Mouse (Mus musculus): ENCODE measurements around the gene Rasgef1c. TPM values are rescaled to one million over a fixed set of nuclear protein-coding genes. Genes with fewer than 3 reads are reported as not detected.

Rasgef1c gene
- polyA plus RNA-seq, 1 experiment from 2014 or later: 10.9 TPM

DNA sequence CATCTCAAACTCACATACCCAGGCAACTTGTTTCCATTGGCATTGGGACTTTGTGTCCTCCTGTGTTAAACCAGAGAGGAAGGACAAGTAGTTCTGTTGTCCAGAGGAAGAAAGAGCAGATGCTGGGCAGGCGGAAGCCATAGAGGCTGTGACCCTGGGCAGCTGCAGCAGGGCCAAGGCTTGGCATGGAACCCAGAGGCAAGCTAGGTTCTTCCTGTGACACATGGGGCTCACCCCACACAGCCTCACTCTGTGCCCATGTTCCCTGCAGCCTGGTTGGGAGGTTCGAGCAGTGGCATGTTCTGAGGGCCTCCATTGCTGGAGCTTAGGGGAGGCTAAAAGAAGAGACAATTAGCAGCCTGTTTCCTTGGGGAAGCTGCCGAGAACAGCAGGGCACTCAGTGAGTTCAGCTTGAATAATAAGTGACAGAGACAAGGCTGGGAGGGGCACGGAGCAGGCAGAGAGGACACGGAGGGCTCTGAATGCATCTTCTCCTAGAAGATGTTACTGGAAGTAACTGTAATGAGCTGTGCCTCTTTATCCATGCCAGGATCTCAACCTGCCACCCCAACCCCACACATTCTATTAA, 29.5 kb downstream of the Rasgef1c start:
- Histone ChIP-seq H3K27me3 (ENCODE audit: control insufficient read depth, insufficient read depth, low read length) (no peaks in the 10 kb centered on the region), H3K27ac (ENCODE audit: low read depth, low read length) (peak overlapping the region; percentile 54), H3K9ac (ENCODE audit: low read length) (no peak overlapping the region), H3K9me3 (ENCODE audit: control insufficient read depth, low read length) (no peaks in the 10 kb centered on the region), H3K4me2 (ENCODE audit: low read depth) (no peak overlapping the region), H3K4me3 (ENCODE audit: low read depth, low read length) (no peak overlapping the region), H3K36me3 (ENCODE audit: control insufficient read depth, insufficient read depth, low read length) (no peaks in the 10 kb centered on the region), H3K4me1 (ENCODE audit: control insufficient read depth, insufficient read depth, low read length) (peaks cover 19% of the 10 kb centered on the region)
- WGBS: 29% methylated on average over 5 of the region's 5 CpGs
- DNase-seq (ENCODE audit: low spot score) (no peak), ATAC-seq (ENCODE audit: insufficient read depth, low FRiP score, low TSS enrichment) (no peak)

- H3K27ac ChIP-seq (ENCODE audit: low read depth, low read length): peak overlapping the region; percentile 49; the same call in 1 of the 2 replicates
- H3K9me3 ChIP-seq (ENCODE audit: control insufficient read depth, low read length): no peaks in the 10 kb centered on the region
- peak; percentile 88 for ATAC-seq (ENCODE audit: insufficient read depth, low FRiP score, low TSS enrichment)
- no peaks in the 10 kb centered on the region for H3K36me3 ChIP-seq (ENCODE audit: control insufficient read depth, insufficient read depth, low read length)
- WGBS: 0% methylated on average over 7 of the region's 7 CpGs
- H3K4me1 ChIP-seq (ENCODE audit: control insufficient read depth, insufficient read depth, low read length): peaks cover 19% of the 10 kb centered on the region
- no peak overlapping the region for H3K4me3 ChIP-seq (ENCODE audit: low read depth, low read length)
- H3K27me3 ChIP-seq (ENCODE audit: control insufficient read depth, insufficient read depth, low read length): no peaks in the 10 kb centered on the region
- DNase-seq (ENCODE audit: low spot score): peak; percentile 80
- no peak overlapping the region for H3K4me2 ChIP-seq (ENCODE audit: low read depth)
- no peak overlapping the region for H3K9ac ChIP-seq (ENCODE audit: low read length)
Observed at GRCm38 (mm10) chr11:49931853-49932252, 30.2 kb downstream of the Rasgef1c start.

DNA sequence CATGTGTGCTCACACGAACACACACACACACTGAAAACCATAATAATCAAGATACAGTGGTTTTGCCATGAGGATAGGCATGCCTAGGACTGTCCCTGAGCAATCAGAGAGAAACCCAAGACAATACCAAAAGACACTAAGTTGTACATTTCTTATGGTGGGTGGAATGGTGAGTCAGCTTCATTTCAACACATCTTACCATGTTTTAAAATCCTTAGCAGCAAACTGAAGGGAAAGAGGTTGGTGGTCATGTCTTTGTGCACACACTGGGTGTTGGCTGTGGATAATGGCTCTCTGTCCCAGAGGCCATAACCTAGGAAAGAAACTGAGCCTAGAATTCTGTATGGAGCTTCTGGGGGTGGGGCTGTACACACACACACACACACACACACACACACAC, 32.2 kb downstream of the Rasgef1c start:
- ATAC-seq (ENCODE audit: insufficient read depth, low FRiP score, low TSS enrichment) (no peak), DNase-seq (ENCODE audit: low spot score) (no peak)
- no peak overlapping the region for H3K4me2 ChIP-seq (ENCODE audit: low read depth)
- no peak overlapping the region for H3K9ac ChIP-seq (ENCODE audit: low read length)
- H3K4me3 ChIP-seq (ENCODE audit: low read depth, low read length): no peak overlapping the region
- no peaks in the 10 kb centered on the region for H3K36me3 ChIP-seq (ENCODE audit: control insufficient read depth, insufficient read depth, low read length)
- no peaks in the 10 kb centered on the region for H3K27me3 ChIP-seq (ENCODE audit: control insufficient read depth, insufficient read depth, low read length)
- no peak overlapping the region for H3K27ac ChIP-seq (ENCODE audit: low read depth, low read length)
- no peaks in the 10 kb centered on the region for H3K9me3 ChIP-seq (ENCODE audit: control insufficient read depth, low read length)
- peaks cover 16% of the 10 kb centered on the region for H3K4me1 ChIP-seq (ENCODE audit: control insufficient read depth, insufficient read depth, low read length)
- WGBS: 81% methylated on average over 1 of the region's 1 CpGs

DNA sequence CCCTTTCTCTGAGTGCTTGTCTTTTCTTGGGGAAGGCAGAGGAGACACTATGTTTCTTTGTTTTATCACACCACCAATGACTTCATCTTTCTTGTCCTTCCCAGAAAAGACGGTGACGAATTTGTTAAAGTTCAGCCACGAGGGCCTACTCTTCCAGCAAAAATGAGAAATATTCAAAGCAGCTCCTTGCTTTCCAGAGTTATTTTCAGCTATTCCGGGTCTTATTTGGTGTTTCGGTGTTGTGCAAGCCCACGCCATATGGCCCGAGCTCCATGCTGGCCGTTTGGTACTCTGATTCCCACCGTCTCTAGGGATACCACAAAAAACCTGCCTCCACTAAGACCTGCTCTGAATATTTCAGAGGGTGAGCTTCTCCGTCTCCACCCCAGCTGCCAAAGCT, 32.7 kb downstream of the Rasgef1c start:
- WGBS: 53% methylated on average over 10 of the region's 10 CpGs
- Histone ChIP-seq H3K27me3 (ENCODE audit: control insufficient read depth, insufficient read depth, low read length) (no peaks in the 10 kb centered on the region), H3K36me3 (ENCODE audit: control insufficient read depth, insufficient read depth, low read length) (no peaks in the 10 kb centered on the region), H3K27ac (ENCODE audit: low read depth, low read length) (no peak overlapping the region), H3K4me1 (ENCODE audit: control insufficient read depth, insufficient read depth, low read length) (peaks cover 16% of the 10 kb centered on the region), H3K4me2 (ENCODE audit: low read depth) (no peak overlapping the region), H3K9ac (ENCODE audit: low read length) (no peak overlapping the region), H3K9me3 (ENCODE audit: control insufficient read depth, low read length) (no peaks in the 10 kb centered on the region), H3K4me3 (ENCODE audit: low read depth, low read length) (no peak overlapping the region)
- no peak for ATAC-seq (ENCODE audit: insufficient read depth, low FRiP score, low TSS enrichment)
- no peak for DNase-seq (ENCODE audit: low spot score)

DNA sequence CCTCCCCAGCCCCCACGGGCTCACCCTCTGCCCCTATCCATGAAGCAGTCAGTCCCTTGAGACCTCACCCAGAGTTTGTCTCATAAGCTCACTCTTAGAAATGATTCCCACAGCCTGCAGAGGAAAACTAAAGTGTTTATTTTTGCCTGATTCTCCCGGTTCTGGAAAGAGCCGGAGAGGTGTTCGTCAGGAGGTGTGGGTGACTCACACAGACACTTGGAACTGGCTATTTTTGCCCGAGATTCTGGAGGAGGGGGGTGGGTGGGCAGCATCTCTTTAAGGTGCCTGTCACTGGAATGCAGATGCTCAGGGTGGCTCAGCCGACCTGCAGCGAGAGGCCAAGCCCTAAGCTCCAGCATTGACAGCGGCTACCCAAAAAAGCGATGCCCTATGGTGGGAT, 34.8 kb downstream of the Rasgef1c start:
- Histone ChIP-seq H3K9ac (ENCODE audit: low read length) (no peak overlapping the region), H3K9me3 (ENCODE audit: control insufficient read depth, low read length) (no peaks in the 10 kb centered on the region), H3K36me3 (ENCODE audit: control insufficient read depth, insufficient read depth, low read length) (no peaks in the 10 kb centered on the region), H3K27ac (ENCODE audit: low read depth, low read length) (no peak overlapping the region), H3K27me3 (ENCODE audit: control insufficient read depth, insufficient read depth, low read length) (no peaks in the 10 kb centered on the region), H3K4me3 (ENCODE audit: low read depth, low read length) (no peak overlapping the region), H3K4me2 (ENCODE audit: low read depth) (no peak overlapping the region), H3K4me1 (ENCODE audit: control insufficient read depth, insufficient read depth, low read length) (peaks cover 9% of the 10 kb centered on the region)
- WGBS: 82% methylated on average over 9 of the region's 9 CpGs
- ATAC-seq (ENCODE audit: insufficient read depth, low FRiP score, low TSS enrichment): no peak
- no peak for DNase-seq (ENCODE audit: low spot score)

DNA sequence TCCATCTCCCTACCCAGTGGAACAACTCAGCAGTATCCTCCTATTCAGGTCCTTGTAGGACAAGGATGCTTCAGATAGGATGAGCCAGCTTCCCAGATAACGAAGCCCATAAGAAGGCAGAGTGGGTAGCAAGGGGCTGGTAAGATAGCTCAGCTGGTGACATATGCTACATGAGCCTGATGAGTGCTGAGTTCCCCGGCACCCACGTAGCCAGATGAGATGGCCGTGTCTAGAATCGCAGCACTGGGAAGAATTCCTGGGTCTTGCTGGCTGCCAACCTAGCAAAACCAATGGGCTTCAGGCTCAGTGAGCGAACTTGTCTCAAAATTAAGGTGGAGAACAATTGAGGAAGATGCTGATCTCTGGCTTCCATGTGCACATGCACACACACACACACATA, 36.1 kb downstream of the Rasgef1c start:
- WGBS: 91% methylated on average over 6 of the region's 6 CpGs
- no peak overlapping the region for H3K4me2 ChIP-seq (ENCODE audit: low read depth)
- H3K4me3 ChIP-seq (ENCODE audit: low read depth, low read length): no peak overlapping the region
- H3K4me1 ChIP-seq (ENCODE audit: control insufficient read depth, insufficient read depth, low read length): no peaks in the 10 kb centered on the region; the same call in 1 of the 2 replicates
- no peaks in the 10 kb centered on the region for H3K9me3 ChIP-seq (ENCODE audit: control insufficient read depth, low read length)
- H3K27ac ChIP-seq (ENCODE audit: low read depth, low read length): no peak overlapping the region
- no peak overlapping the region for H3K9ac ChIP-seq (ENCODE audit: low read length)
- no peaks in the 10 kb centered on the region for H3K36me3 ChIP-seq (ENCODE audit: control insufficient read depth, insufficient read depth, low read length)
- no peaks in the 10 kb centered on the region for H3K27me3 ChIP-seq (ENCODE audit: control insufficient read depth, insufficient read depth, low read length)
- no peak for DNase-seq (ENCODE audit: low spot score)
- no peak for ATAC-seq (ENCODE audit: insufficient read depth, low FRiP score, low TSS enrichment)

- WGBS: 62% methylated on average over 4 of the region's 4 CpGs
- H3K4me3 ChIP-seq (ENCODE audit: low read depth, low read length): no peak overlapping the region
- peak; percentile 32; the same call in 1 of the 2 replicates for ATAC-seq (ENCODE audit: insufficient read depth, low FRiP score, low TSS enrichment)
- no peaks in the 10 kb centered on the region for H3K27me3 ChIP-seq (ENCODE audit: control insufficient read depth, insufficient read depth, low read length)
- no peak overlapping the region for H3K9ac ChIP-seq (ENCODE audit: low read length)
- H3K9me3 ChIP-seq (ENCODE audit: control insufficient read depth, low read length): no peaks in the 10 kb centered on the region
- H3K4me2 ChIP-seq (ENCODE audit: low read depth): no peak overlapping the region
- no peaks in the 10 kb centered on the region for H3K36me3 ChIP-seq (ENCODE audit: control insufficient read depth, insufficient read depth, low read length)
- DNase-seq (ENCODE audit: low spot score): no peak
- no peak overlapping the region for H3K27ac ChIP-seq (ENCODE audit: low read depth, low read length)
- H3K4me1 ChIP-seq (ENCODE audit: control insufficient read depth, insufficient read depth, low read length): no peaks in the 10 kb centered on the region; the same call in 1 of the 2 replicates
Observed at GRCm38 (mm10) chr11:49938258-49939164, 36.9 kb downstream of the Rasgef1c start.

DNA sequence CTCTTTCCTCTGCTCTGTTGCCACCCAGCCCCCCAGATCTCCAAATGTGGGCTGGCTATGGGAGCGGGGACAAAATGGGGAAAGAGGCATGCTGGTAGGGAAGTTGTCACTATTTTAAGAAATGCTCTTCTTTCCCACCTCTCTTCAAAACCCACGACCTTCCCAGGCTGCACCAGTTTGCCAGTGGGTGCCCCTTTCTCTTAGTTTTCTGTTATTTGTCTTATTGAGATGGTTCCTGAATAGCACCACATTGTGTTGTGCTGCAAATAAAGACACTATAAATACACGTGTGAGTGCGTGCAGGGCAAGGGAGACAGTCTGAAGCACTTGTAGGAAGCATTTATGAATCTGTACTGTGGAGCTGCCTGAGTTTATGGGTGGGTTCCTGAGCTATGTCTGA, 41.2 kb downstream of the Rasgef1c start:
- no peak overlapping the region for H3K9ac ChIP-seq (ENCODE audit: low read length)
- no peaks in the 10 kb centered on the region for H3K36me3 ChIP-seq (ENCODE audit: control insufficient read depth, insufficient read depth, low read length)
- H3K27ac ChIP-seq (ENCODE audit: low read depth, low read length): no peak overlapping the region
- H3K4me1 ChIP-seq (ENCODE audit: control insufficient read depth, insufficient read depth, low read length): no peaks in the 10 kb centered on the region; the same call in 1 of the 2 replicates
- H3K27me3 ChIP-seq (ENCODE audit: control insufficient read depth, insufficient read depth, low read length): no peaks in the 10 kb centered on the region
- no peak overlapping the region for H3K4me2 ChIP-seq (ENCODE audit: low read depth)
- 82% methylated on average over 4 of the region's 4 CpGs for WGBS
- ATAC-seq (ENCODE audit: insufficient read depth, low FRiP score, low TSS enrichment) (no peak), DNase-seq (ENCODE audit: low spot score) (no peak)
- no peak overlapping the region for H3K4me3 ChIP-seq (ENCODE audit: low read depth, low read length)
- H3K9me3 ChIP-seq (ENCODE audit: control insufficient read depth, low read length): no peaks in the 10 kb centered on the region

- Histone ChIP-seq H3K4me1 (ENCODE audit: control insufficient read depth, insufficient read depth, low read length) (no peaks in the 10 kb centered on the region; the same call in 1 of the 2 replicates), H3K36me3 (ENCODE audit: control insufficient read depth, insufficient read depth, low read length) (no peaks in the 10 kb centered on the region), H3K27me3 (ENCODE audit: control insufficient read depth, insufficient read depth, low read length) (no peaks in the 10 kb centered on the region), H3K27ac (ENCODE audit: low read depth, low read length) (no peak overlapping the region), H3K4me2 (ENCODE audit: low read depth) (no peak overlapping the region), H3K4me3 (ENCODE audit: low read depth, low read length) (no peak overlapping the region), H3K9ac (ENCODE audit: low read length) (no peak overlapping the region), H3K9me3 (ENCODE audit: control insufficient read depth, low read length) (no peaks in the 10 kb centered on the region)
- no peak for ATAC-seq (ENCODE audit: insufficient read depth, low FRiP score, low TSS enrichment)
- WGBS: 81% methylated on average over 5 of the region's 5 CpGs
- no peak for DNase-seq (ENCODE audit: low spot score)
Observed at GRCm38 (mm10) chr11:49943901-49944300, 42.3 kb downstream of the Rasgef1c start.

Measured in neural tube, embryonic 11.5 days (tissue).